Mouse (Mus musculus): ENCODE data around the gene Sfmbt1. TPM values are rescaled to one million over a fixed set of nuclear protein-coding genes. Genes with fewer than 3 reads are reported as not detected.

The Sfmbt1 gene
- polyA plus RNA-seq, 1 experiment from 2014 or later = 29.4 TPM

DNA sequence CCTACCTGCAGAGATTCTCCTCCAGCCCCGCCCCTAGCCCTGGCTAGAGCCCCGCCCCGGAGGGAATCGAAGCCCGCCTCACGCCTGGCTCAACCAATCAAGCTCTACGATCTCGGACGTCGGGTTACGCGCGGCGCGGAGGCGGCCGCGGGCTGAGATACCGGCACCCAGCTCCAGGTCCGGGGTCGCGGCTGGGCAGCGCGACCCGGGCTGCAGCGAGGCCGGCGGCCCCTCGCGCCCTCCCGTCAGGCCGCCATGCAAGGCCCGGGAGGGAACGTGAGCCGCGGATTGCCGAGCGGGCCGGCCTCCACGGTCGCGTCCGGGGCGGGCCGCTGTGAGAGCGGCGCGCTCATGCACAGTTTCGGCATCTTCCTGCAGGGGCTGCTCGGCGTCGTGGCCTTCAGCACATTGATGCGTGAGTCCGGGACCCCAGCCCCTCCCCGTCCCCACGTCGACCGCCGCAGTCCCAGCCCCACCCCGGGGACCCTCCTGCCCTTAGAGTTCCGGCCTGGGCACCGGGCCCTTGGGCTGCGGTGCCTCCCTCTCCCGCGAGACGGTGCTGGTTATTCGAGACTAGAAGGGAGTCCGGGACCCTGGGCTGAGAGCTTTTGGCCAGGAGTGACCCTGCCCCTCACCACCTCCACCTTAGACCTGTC lies 111.0 kb downstream of the Sfmbt1 start, which contains the start of gene Tmem110:
Gene Tmem110, plus strand, starts transcription at position 115 of the 656 bp plus-strand sequence.
- WGBS (ENCODE audit: missing documents) = 2% methylated on average over 66 of the region's 68 CpGs
- no peaks in the 10 kb centered on the region for H3K36me3 ChIP-seq (ENCODE audit: inconsistent target)
- H3K4me3 ChIP-seq (ENCODE audit: inconsistent target) = peak within 1 kb of the TSS; percentile 54
- peaks cover 12% of the 10 kb centered on the region; the same call in 1 of the 2 replicates for H3K79me2 ChIP-seq (ENCODE audit: inconsistent target)
- H3K27ac ChIP-seq = no peak within 1 kb of the TSS

DNA sequence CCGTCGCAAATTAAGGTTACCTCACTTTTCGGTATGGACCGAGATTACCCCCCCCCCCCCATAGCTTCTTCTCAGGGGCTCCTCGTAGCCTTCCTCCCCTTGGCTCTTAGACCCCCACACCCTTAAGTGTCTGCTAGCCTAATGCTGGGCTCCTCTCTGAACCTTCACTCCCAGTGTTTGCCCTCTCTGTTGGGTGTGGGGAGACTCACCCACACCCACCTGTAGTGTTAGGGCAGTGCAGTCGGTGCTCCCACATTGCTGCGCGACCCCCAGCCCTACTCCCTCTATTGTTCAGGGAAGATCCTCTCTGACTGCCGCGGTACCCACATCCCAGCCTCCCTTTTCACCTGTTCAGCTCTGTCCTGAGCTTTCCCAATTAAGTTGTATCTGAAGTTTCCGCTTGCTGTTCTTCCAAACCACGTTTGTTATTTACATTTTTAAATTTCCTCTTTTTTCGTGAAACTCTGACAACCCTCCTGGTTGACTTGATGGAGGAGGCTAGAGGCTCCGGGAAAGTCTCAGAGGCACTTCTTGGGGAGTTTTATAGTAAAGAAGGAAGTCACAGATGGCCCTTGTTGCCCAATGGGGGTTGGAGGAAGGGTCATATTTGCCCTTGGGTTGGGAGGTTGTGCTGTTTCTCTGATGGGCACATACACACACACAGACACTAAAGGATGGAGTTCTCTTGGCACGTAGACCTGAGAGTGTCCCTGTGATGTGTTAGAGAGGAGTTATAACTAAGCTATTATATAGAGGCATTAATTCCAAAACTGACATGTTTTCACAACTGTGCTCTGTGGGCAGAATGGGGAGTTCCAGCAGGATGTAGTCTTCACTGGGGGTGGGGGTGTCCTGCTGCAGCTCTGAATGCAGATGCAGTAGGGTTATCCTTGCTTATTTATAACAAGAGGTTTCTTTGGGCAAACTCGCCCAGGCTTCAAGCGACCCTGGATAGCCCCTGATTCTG lies 111.8 kb downstream of the Sfmbt1 start:
- H3K27ac ChIP-seq = no peak overlapping the region
- WGBS (ENCODE audit: missing documents) = 17% methylated on average over 15 of the region's 17 CpGs
- H3K36me3 ChIP-seq (ENCODE audit: inconsistent target) = no peaks in the 10 kb centered on the region

GRCm38 (mm10) chr14:30827480-30827879 lies 112.8 kb downstream of the Sfmbt1 start:
- Histone ChIP-seq H3K4me3 (ENCODE audit: inconsistent target) (no peak overlapping the region), H3K27ac (no peak overlapping the region)
- 59% methylated on average over 4 of the region's 4 CpGs for WGBS (ENCODE audit: missing documents)

More for the DNA sequence above, 111.8 kb downstream of the Sfmbt1 start:
- Histone ChIP-seq H3K4me3 (ENCODE audit: inconsistent target) (peak overlapping the region; percentile 54), H3K79me2 (ENCODE audit: inconsistent target) (peaks cover 14% of the 10 kb centered on the region; the same call in 1 of the 2 replicates)

GRCm38 (mm10) chr14:30828077-30828476 lies 113.4 kb downstream of the Sfmbt1 start:
- WGBS (ENCODE audit: missing documents) = 85% methylated on average over 4 of the region's 4 CpGs
- Histone ChIP-seq H3K4me3 (ENCODE audit: inconsistent target) (no peak overlapping the region), H3K27ac (no peak overlapping the region), H3K79me2 (ENCODE audit: inconsistent target) (peaks cover 14% of the 10 kb centered on the region; the same call in 1 of the 2 replicates), H3K36me3 (ENCODE audit: inconsistent target) (no peaks in the 10 kb centered on the region)

More at GRCm38 (mm10) chr14:30827480-30827879, 112.8 kb downstream of the Sfmbt1 start:
- Histone ChIP-seq H3K36me3 (ENCODE audit: inconsistent target) (no peaks in the 10 kb centered on the region), H3K79me2 (ENCODE audit: inconsistent target) (peaks cover 14% of the 10 kb centered on the region; the same call in 1 of the 2 replicates)

GRCm38 (mm10) chr14:30828635-30829460 lies 114.2 kb downstream of the Sfmbt1 start:
- Histone ChIP-seq H3K27ac (no peak overlapping the region), H3K79me2 (ENCODE audit: inconsistent target) (peaks cover 14% of the 10 kb centered on the region; the same call in 1 of the 2 replicates), H3K36me3 (ENCODE audit: inconsistent target) (no peaks in the 10 kb centered on the region), H3K4me3 (ENCODE audit: inconsistent target) (no peak overlapping the region)
- 96% methylated on average over 11 of the region's 11 CpGs for WGBS (ENCODE audit: missing documents)

DNA sequence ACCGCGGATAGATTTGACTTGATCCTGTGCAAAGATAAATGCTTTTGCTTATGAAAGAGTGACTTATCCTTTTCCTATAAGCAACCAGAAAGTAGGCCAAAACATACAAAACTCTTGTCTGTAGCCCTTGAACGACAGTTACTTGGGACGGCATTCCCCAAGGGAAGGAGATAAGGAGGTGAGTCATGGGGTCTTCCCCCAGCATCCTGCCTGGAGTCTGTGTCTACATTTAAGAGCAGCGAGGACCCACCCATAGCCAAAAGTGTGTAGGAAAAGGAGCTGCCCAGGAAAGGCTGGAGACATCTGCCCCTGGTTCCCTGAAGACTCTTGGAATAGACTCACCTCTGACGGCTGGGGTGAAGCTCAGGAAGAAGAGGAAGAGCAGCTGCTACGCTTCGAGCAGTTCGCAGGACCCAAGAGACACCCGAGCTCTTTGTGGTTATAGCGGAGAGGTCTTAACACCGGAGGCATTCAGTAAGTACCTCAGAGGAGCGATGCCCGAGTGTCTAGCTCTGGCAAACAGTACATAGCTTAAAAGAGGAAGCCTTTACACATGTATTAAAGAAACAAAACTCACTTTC lies 122.9 kb downstream of the Sfmbt1 start:
- H3K27ac ChIP-seq = no peak overlapping the region
- no peaks in the 10 kb centered on the region; the same call in 1 of the 2 replicates for H3K79me2 ChIP-seq (ENCODE audit: inconsistent target)
- H3K36me3 ChIP-seq (ENCODE audit: inconsistent target) = no peaks in the 10 kb centered on the region
- H3K4me3 ChIP-seq (ENCODE audit: inconsistent target) = no peak overlapping the region
- 88% methylated on average over 14 of the region's 14 CpGs for WGBS (ENCODE audit: missing documents)

GRCm38 (mm10) chr14:30843701-30844100 lies 129.1 kb downstream of the Sfmbt1 start:
- no peaks in the 10 kb centered on the region for H3K36me3 ChIP-seq (ENCODE audit: inconsistent target)
- WGBS (ENCODE audit: missing documents) = 100% methylated on average over 3 of the region's 3 CpGs
- no peak overlapping the region for H3K27ac ChIP-seq
- no peak overlapping the region for H3K4me3 ChIP-seq (ENCODE audit: inconsistent target)
- H3K79me2 ChIP-seq (ENCODE audit: inconsistent target) = no peaks in the 10 kb centered on the region

- no peaks in the 10 kb centered on the region for H3K36me3 ChIP-seq (ENCODE audit: inconsistent target)
- no peak overlapping the region for H3K4me3 ChIP-seq (ENCODE audit: inconsistent target)
- H3K79me2 ChIP-seq (ENCODE audit: inconsistent target) = no peaks in the 10 kb centered on the region
- 100% methylated on average over 5 of the region's 5 CpGs for WGBS (ENCODE audit: missing documents)
- no peak overlapping the region for H3K27ac ChIP-seq
These were observed 135.9 kb downstream of the Sfmbt1 start for GRCm38 (mm10) chr14:30850504-30850903.

DNA sequence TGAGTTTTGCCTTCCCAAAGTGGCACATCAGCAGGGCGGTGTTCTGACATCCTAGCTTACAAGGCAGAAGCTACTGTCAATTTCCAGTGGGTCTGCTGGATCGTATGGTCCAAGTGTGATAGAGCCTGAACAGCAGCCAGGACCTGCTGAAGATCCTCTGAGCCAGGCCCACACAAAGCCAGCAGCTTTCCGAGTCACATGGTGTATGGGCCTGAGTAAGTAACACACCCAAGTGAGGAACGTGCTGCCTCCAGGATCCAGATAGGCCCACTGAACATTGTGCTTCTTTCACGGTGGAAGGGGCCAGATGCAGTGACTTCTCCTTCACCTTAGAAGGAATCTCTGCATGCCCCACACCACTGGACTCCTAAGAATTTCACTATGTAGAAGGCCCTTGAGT lies 137.7 kb downstream of the Sfmbt1 start:
- no peak overlapping the region for H3K27ac ChIP-seq
- 95% methylated on average over 5 of the region's 5 CpGs for WGBS (ENCODE audit: missing documents)
- no peaks in the 10 kb centered on the region for H3K36me3 ChIP-seq (ENCODE audit: inconsistent target)
- H3K79me2 ChIP-seq (ENCODE audit: inconsistent target) = no peaks in the 10 kb centered on the region
- no peak overlapping the region for H3K4me3 ChIP-seq (ENCODE audit: inconsistent target)

- Histone ChIP-seq H3K4me3 (ENCODE audit: inconsistent target) (no peak overlapping the region), H3K27ac (no peak overlapping the region), H3K36me3 (ENCODE audit: inconsistent target) (no peaks in the 10 kb centered on the region), H3K79me2 (ENCODE audit: inconsistent target) (no peaks in the 10 kb centered on the region)
- WGBS (ENCODE audit: missing documents) = 90% methylated on average over 3 of the region's 3 CpGs
These were observed 140.7 kb downstream of the Sfmbt1 start for GRCm38 (mm10) chr14:30855316-30855715.

DNA sequence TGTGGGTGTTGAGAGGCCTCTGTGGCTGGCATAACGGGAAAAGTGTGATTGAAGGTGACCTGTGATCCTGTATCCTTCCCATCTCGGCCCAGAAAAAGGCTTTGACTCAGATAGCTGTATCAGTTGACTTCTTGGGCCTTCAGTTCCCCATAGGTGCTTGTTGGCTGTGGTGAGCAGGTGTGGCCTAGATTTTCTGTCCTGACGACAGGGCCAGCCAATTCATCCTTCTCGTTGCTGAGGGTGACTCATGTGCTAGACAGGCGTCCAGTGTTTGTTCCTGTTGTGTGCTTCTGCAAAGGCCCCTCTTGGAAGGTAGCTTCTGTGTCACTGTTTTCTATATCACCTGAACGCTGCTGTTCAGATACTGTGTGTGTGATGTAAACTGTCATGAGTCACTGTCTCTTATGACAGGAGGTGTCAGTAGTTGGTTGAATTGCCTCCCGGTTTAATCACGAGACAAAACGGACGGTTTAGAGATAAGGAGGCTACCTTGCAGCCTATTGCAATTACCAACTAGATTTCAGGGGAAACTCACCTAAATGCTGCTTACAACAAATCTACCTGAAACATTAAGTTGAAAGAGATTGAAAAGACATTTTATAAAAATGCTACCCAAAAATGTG lies 142.3 kb downstream of the Sfmbt1 start:
- Histone ChIP-seq H3K79me2 (ENCODE audit: inconsistent target) (no peaks in the 10 kb centered on the region), H3K4me3 (ENCODE audit: inconsistent target) (no peak overlapping the region), H3K27ac (no peak overlapping the region), H3K36me3 (ENCODE audit: inconsistent target) (no peaks in the 10 kb centered on the region)
- 89% methylated on average over 10 of the region's 10 CpGs for WGBS (ENCODE audit: missing documents)

GRCm38 (mm10) chr14:30857990-30858389 lies 143.3 kb downstream of the Sfmbt1 start:
- Histone ChIP-seq H3K79me2 (ENCODE audit: inconsistent target) (no peaks in the 10 kb centered on the region), H3K27ac (no peak overlapping the region), H3K36me3 (ENCODE audit: inconsistent target) (no peaks in the 10 kb centered on the region), H3K4me3 (ENCODE audit: inconsistent target) (no peak overlapping the region)
- WGBS (ENCODE audit: missing documents) = 89% methylated on average over 4 of the region's 4 CpGs

GRCm38 (mm10) chr14:30861421-30862125 lies 146.9 kb downstream of the Sfmbt1 start:
- 79% methylated on average over 15 of the region's 16 CpGs for WGBS (ENCODE audit: missing documents)

More at GRCm38 (mm10) chr14:30861421-30862125, 146.9 kb downstream of the Sfmbt1 start:
- no peak overlapping the region for H3K27ac ChIP-seq
- no peaks in the 10 kb centered on the region for H3K36me3 ChIP-seq (ENCODE audit: inconsistent target)
- no peaks in the 10 kb centered on the region for H3K79me2 ChIP-seq (ENCODE audit: inconsistent target)
- H3K4me3 ChIP-seq (ENCODE audit: inconsistent target) = no peak overlapping the region

Measured in macrophage (primary cell).